Mouse (Mus musculus): Measurements from ENCODE around the gene Kmt2a.
A peak's percentile ranks its signal among the peaks of the same experiment; 100 is the strongest.
"Not testable (repeated sequence)": the region's sequence is repeated elsewhere in the genome, so short reads cannot be mapped to it uniquely, and the experiment has no call there.

The Kmt2a gene

GRCm38 (mm10) chr9:44817522-44817921 lies 63.6 kb downstream of the Kmt2a start:
- peak; percentile 39 for DNase-seq (ENCODE audit: low spot score)

GRCm38 (mm10) chr9:44814179-44814578 lies 66.9 kb downstream of the Kmt2a start:
- DNase-seq (ENCODE audit: low spot score): no peak

- DNase-seq (ENCODE audit: low spot score): no peak
Measured at GRCm38 (mm10) chr9:44810316-44810715, 70.8 kb downstream of the Kmt2a start.

GRCm38 (mm10) chr9:44807778-44808177 lies 73.3 kb downstream of the Kmt2a start:
- DNase-seq (ENCODE audit: low spot score): no peak

- DNase-seq (ENCODE audit: low spot score): no peak
Measured at GRCm38 (mm10) chr9:44807141-44807540, 74.0 kb downstream of the Kmt2a start.

- DNase-seq (ENCODE audit: low spot score): no peak
Measured at GRCm38 (mm10) chr9:44805536-44805935, 75.6 kb downstream of the Kmt2a start.

- no peak for DNase-seq (ENCODE audit: low spot score)
Measured at GRCm38 (mm10) chr9:44804678-44805077, 76.4 kb downstream of the Kmt2a start.

GRCm38 (mm10) chr9:44802808-44803450 lies 78.2 kb downstream of the Kmt2a start, which contains the start of gene Ttc36:
Gene Ttc36, minus strand, starts transcription at chr9:44803072.
- no peak for DNase-seq (ENCODE audit: low spot score)

- no peak for DNase-seq (ENCODE audit: low spot score)
Measured at GRCm38 (mm10) chr9:44801669-44802068, 79.4 kb downstream of the Kmt2a start.

- DNase-seq (ENCODE audit: low spot score): no peak
Measured at GRCm38 (mm10) chr9:44799958-44800324, 81.2 kb downstream of the Kmt2a start.

GRCm38 (mm10) chr9:44799102-44799957 lies 81.8 kb downstream of the Kmt2a start, which contains the start of gene Tmem25:
Gene Tmem25, minus strand, starts transcription at chr9:44799307.
- DNase-seq (ENCODE audit: low spot score): peak; percentile 86

GRCm38 (mm10) chr9:44798298-44798697 lies 82.8 kb downstream of the Kmt2a start:
- no peak for DNase-seq (ENCODE audit: low spot score)

- no peak for DNase-seq (ENCODE audit: low spot score)
Measured at GRCm38 (mm10) chr9:44792842-44793241, 88.3 kb downstream of the Kmt2a start.

- DNase-seq (ENCODE audit: low spot score): peak; percentile 96
Measured at GRCm38 (mm10) chr9:44772750-44773651, 108.1 kb downstream of the Kmt2a start.

- no peak for DNase-seq (ENCODE audit: low spot score)
Measured at GRCm38 (mm10) chr9:44772392-44772749, 108.7 kb downstream of the Kmt2a start.

- DNase-seq (ENCODE audit: low spot score): no peak
Measured at GRCm38 (mm10) chr9:44771376-44771775, 109.7 kb downstream of the Kmt2a start.

- DNase-seq (ENCODE audit: low spot score): not testable (repeated sequence)
Measured at GRCm38 (mm10) chr9:44768029-44768394, 113.1 kb downstream of the Kmt2a start.

- peak; percentile 78 for DNase-seq (ENCODE audit: low spot score)
Measured at GRCm38 (mm10) chr9:44767101-44768028, 113.7 kb downstream of the Kmt2a start, which contains the start of the genes Arcn1 and Ift46. Gene Arcn1, minus strand, starts transcription at chr9:44767845. Gene Ift46, plus strand, starts transcription at chr9:44767908.

- no peak for DNase-seq (ENCODE audit: low spot score)
Measured at GRCm38 (mm10) chr9:44760873-44761272, 120.2 kb downstream of the Kmt2a start.

Measured in layer of hippocampus, adult 11-12 months (tissue).